In genomic region chr3:95141952-95142616, GRCm38 (mm10) we compare ENCODE assay signal across 8 mouse cellular contexts. TPM values are rescaled to one million over a fixed set of nuclear protein-coding genes. Genes with fewer than 3 reads are reported as not detected.
A peak's percentile ranks its signal among the peaks of the same experiment; 100 is the strongest.
DNase-seq lines count a peak whose midpoint lies in the region; ATAC-seq lines count a peak whose summit lies in the region.

Tnfaip8l2 (minus strand) TSS chr3:95142360.

- peak; percentile 66 for ATAC-seq in granulocyte monocyte progenitor cell, adult 5-6 weeks (replicated peaks; ENCODE audit: poor library complexity, severe bottlenecking)
- no peak for ATAC-seq in cerebellum, adult (ENCODE audit: insufficient number of reproducible peaks, low FRiP score, low TSS enrichment)

- peak; percentile 59 for DNase-seq in layer of hippocampus, adult 9-11 months
- DNase-seq in layer of hippocampus, postnatal 36 days, result no peak
- peak; percentile 80 for DNase-seq in lung, postnatal 36 days
- peak; percentile 57 for DNase-seq in thymus, postnatal 0 days (ENCODE audit: low spot score)
- DNase-seq in layer of hippocampus, adult 11-12 months (ENCODE audit: low spot score), result no peak
- no peak for DNase-seq in urinary bladder, postnatal 4 days (ENCODE audit: low spot score in 2 of 2)

RNA-seq across cellular contexts. Expression of gene Tnfaip8l2, which starts in this region (rescaled TPM):
- total RNA-seq in layer of hippocampus, postnatal 36 days (2021), result 1 to 10 TPM; 1.2 to 1.6 TPM
- total RNA-seq in granulocyte monocyte progenitor cell, adult 5-6 weeks (2014; fragmentation: Nextera tagmentation), result 30.5 and 40.2 TPM in 2 replicates
- total RNA-seq in granulocyte monocyte progenitor cell, adult 5-6 weeks (2017), result 21.0 and 24.3 TPM in 2 replicates
- polyA plus RNA-seq in thymus, postnatal 0 days (2015; fragmentation: Nextera tagmentation; extraction: Ambion mirVana), result 39.0 and 41.2 TPM in 2 replicates

Comparison
In these comparisons a context has a peak if more than half of its experiments do, and no peak if none do; other contexts are left out.
1. RNA of gene Tnfaip8l2 (total RNA-seq): 21.0 to 40.2 TPM in granulocyte monocyte progenitor cell, adult 5-6 weeks; 1.2 to 1.6 TPM in layer of hippocampus, postnatal 36 days; every median in the first group is over 4 times any median in the second.
2. DNase-seq: peak in layer of hippocampus, adult 9-11 months (single experiment), lung, postnatal 36 days (single experiment) and thymus, postnatal 0 days (single experiment); none in layer of hippocampus, postnatal 36 days (0 of 2), layer of hippocampus, adult 11-12 months (single experiment) and urinary bladder, postnatal 4 days (0 of 2).